Mouse (Mus musculus) midbrain, embryonic 15.5 days (tissue): ENCODE results near the gene Kcnj11. TPM values are rescaled to one million over a fixed set of nuclear protein-coding genes. Genes with fewer than 3 reads are reported as not detected.
A peak's percentile ranks its signal among the peaks of the same experiment; 100 is the strongest.

Source experiments
- ATAC-seq: fragments of 200-750 bp; cut with Nextera tagmentation; replicated peaks from 2 replicates; pipeline ENCODE4 v1.8.0; 2017; ENCODE audit warnings: moderate TSS enrichment
- H3K27ac ChIP-seq: fragments of 300-500 bp; sonication (generic); 2 replicates; pipeline ENCODE4 v1.5.1; 2015; ENCODE audit warnings: mild to moderate bottlenecking, inconsistent platforms
- H3K27me3 ChIP-seq: fragments of 300-500 bp; sonication (generic); replicated peaks from 2 replicates; pipeline ENCODE4 v1.6.1; 2015; ENCODE audit warnings: inconsistent platforms
- H3K36me3 ChIP-seq: fragments of 300-500 bp; sonication (generic); replicated peaks from 2 replicates; pipeline ENCODE4 v1.6.1; 2015; ENCODE audit warnings: inconsistent platforms
- H3K4me1 ChIP-seq: fragments of 300-500 bp; sonication (generic); 2 replicates; pipeline ENCODE4 v1.6.1; 2015; ENCODE audit warnings: inconsistent platforms
- H3K4me2 ChIP-seq: fragments of 300-500 bp; sonication (generic); 2 replicates; pipeline ENCODE4 v1.6.1; 2015; ENCODE audit warnings: inconsistent platforms, mild to moderate bottlenecking, moderate library complexity
- H3K4me3 ChIP-seq: fragments of 300-500 bp; sonication (generic); 2 replicates; pipeline ENCODE4 v1.5.1; 2015; ENCODE audit warnings: mild to moderate bottlenecking, inconsistent platforms
- H3K9ac ChIP-seq: fragments of 300-500 bp; sonication (generic); 2 replicates; pipeline ENCODE4 v1.6.1; 2015; ENCODE audit warnings: mild to moderate bottlenecking, inconsistent platforms
- H3K9me3 ChIP-seq: fragments of 300-500 bp; sonication (generic); 2 replicates; pipeline ENCODE4 v1.6.1; 2016; ENCODE audit warnings: inconsistent platforms
- WGBS: fragments of 180-500 bp; shearing (Covaris S2); methylation state at CpG from one replicate; pipeline ENCODE4 v1.1.7; 2015; ENCODE audit warnings: mixed read lengths; 5-methylcytosine and 5-hydroxymethylcytosine counted together
- polyA plus RNA-seq: library from polyadenylated mRNA; unstranded; fragments of >200 nt; fragmentation: Nextera tagmentation; extraction: Ambion mirVana; gene quantifications from 2 replicates; pipeline ENCODE4 v1.2.1, GENCODE M21; 2015

Kcnj11 gene
- polyA plus RNA-seq, 1 experiment from 2014 or later: 2.3 TPM

DNA sequence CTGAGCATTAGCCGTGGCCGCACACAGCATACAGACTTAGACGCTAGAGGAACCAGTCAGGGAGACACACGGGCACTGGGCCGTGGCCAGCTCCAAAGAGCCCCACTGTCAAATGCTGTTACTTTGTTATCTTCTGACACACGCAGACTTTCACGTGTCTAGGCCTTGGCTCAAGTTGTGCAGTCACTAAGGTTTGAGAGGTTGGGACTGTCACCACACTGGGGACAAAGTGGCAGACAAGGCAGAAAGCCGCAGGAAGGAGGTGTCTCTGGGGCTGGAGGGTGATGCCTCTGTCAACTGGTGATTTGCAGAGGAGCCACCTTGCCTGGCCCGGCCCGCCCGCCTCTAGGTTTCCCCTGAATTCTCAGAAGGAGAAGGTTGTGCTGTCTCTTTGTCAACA is 24.8 kb upstream of the Kcnj11 start:
- WGBS: 85% methylated on average over 11 of the region's 11 CpGs
- Histone ChIP-seq H3K4me1 (peaks cover 3% of the 10 kb centered on the region; the same call in 1 of the 2 replicates), H3K9ac (no peak overlapping the region), H3K27ac (no peak overlapping the region), H3K36me3 (no peaks in the 10 kb centered on the region), H3K4me3 (no peak overlapping the region), H3K27me3 (no peaks in the 10 kb centered on the region), H3K4me2 (no peak overlapping the region), H3K9me3 (no peaks in the 10 kb centered on the region)
- ATAC-seq: no peak

DNA sequence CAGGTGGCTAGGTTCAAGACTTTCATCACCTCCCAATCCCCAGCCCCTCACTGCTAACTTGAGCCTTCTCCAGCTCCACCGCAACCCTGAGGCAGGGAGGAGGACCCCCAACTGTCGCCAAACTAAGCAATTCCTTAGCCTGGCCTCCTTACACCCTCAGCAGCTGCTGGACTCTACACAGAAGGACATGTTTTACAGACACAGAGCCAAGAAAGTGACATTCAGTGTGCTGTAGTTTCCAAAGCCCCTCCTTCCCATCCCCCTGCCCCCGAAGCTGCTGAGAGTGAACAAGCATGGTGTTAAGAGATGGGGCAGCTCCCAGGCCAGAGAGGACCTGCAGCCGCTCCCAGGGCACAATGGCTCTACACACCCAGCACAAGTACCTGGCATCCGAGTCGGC is 23.9 kb upstream of the Kcnj11 start:
- no peak overlapping the region for H3K9ac ChIP-seq
- H3K36me3 ChIP-seq: no peaks in the 10 kb centered on the region
- H3K27me3 ChIP-seq: no peaks in the 10 kb centered on the region
- no peaks in the 10 kb centered on the region for H3K9me3 ChIP-seq
- H3K4me2 ChIP-seq: no peak overlapping the region
- H3K27ac ChIP-seq: no peak overlapping the region
- ATAC-seq: no peak
- no peak overlapping the region for H3K4me3 ChIP-seq
- WGBS: 75% methylated on average over 6 of the region's 6 CpGs
- no peaks in the 10 kb centered on the region; the same call in 1 of the 2 replicates for H3K4me1 ChIP-seq

DNA sequence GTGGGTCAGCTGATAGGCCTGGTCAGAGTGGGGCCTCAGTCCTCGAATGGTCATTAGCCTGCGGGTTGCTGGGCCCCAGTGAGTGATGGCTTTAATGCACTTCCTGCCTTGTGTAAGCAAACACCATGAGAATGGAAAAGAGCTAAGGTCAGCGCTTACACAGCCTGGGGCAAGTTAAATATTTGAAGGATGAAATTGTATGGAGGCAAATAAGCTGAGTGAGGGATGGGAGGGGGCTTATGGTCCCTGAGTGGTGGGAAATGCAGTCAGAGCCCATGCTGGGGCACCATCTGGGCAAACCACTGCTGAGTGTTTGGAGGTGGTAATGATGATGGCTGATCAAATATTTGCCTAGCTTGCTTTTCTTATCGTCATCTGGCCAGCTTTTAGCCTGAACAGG is 22.4 kb upstream of the Kcnj11 start:
- Histone ChIP-seq H3K4me3 (no peak overlapping the region), H3K9ac (no peak overlapping the region), H3K4me2 (no peak overlapping the region), H3K27me3 (no peaks in the 10 kb centered on the region), H3K36me3 (no peaks in the 10 kb centered on the region), H3K27ac (no peak overlapping the region), H3K4me1 (no peaks in the 10 kb centered on the region), H3K9me3 (no peaks in the 10 kb centered on the region)
- WGBS: 61% methylated on average over 4 of the region's 4 CpGs
- ATAC-seq: no peak

DNA sequence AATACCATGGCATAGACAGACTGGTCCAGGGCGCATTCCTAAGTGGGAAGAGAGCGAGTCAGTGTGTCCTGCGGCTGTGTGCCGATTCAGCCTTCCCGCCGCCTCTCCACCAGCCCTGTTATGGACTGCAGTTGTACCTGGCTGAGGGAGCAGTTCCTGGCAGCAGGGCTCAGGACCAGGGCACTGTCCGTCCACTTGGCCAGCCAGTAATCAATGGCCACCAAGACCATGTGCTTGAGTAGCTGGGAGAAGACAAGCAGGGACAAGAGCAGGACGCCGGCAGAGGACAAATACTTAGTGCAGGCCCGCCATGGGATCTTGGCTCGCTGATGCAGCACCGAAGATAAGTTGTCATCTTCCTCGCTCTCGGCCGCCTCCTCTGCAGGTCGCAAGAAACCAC is 16.5 kb upstream of the Kcnj11 start:
- Histone ChIP-seq H3K36me3 (no peaks in the 10 kb centered on the region), H3K27ac (no peak overlapping the region), H3K9ac (no peak overlapping the region), H3K27me3 (no peaks in the 10 kb centered on the region), H3K4me3 (no peak overlapping the region), H3K4me2 (no peak overlapping the region), H3K4me1 (peaks cover 10% of the 10 kb centered on the region), H3K9me3 (no peaks in the 10 kb centered on the region)
- no peak for ATAC-seq
- WGBS: 95% methylated on average over 16 of the region's 16 CpGs

DNA sequence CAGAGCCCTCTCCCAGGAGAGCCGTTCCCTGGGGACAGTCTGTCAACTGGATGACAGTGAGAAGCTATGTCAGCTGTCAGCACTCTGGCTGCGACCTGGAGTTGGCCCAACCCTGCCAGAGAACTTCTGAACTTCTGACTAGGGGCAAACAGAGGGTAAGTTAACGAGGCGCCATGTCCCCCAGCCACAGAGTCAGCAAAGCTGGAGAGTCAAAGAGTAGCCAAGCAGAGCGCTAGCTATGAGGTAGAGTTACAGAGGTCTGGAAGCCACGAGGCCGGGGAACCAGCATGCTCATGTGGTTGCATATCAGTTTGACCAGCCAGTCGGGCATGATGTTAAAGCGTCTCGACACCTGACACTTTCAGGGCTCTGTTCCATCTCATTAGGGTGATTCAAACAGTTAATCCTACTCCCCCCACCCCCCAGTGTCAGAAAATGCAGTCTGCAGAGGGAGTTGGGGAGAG is 15.6 kb upstream of the Kcnj11 start:
- H3K4me2 ChIP-seq: no peak overlapping the region
- no peaks in the 10 kb centered on the region for H3K36me3 ChIP-seq
- H3K4me1 ChIP-seq: peaks cover 10% of the 10 kb centered on the region
- H3K27ac ChIP-seq: no peak overlapping the region
- no peak overlapping the region for H3K4me3 ChIP-seq
- no peak overlapping the region for H3K9ac ChIP-seq
- 63% methylated on average over 10 of the region's 10 CpGs for WGBS
- no peaks in the 10 kb centered on the region for H3K27me3 ChIP-seq
- no peak for ATAC-seq
- no peaks in the 10 kb centered on the region for H3K9me3 ChIP-seq

DNA sequence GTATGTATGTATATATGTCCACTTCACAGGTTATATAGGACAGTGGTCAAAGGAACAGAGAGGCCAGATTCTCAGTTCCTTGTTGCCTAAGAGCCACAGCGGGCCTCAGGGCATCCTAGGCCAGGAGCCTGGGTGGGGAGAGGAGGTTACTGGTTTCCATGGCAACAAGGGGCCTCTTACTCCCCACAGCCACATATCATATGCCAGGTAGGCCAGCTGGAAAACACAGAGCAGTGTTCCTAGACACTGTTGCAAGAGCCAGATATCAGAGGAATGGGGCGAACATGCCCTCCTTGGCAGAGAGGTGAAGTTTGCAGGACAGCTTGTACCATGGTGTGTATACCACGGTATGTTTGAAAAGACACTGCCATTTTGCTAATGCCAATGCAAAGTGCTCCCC is 12.9 kb upstream of the Kcnj11 start:
- Histone ChIP-seq H3K4me2 (no peak overlapping the region), H3K27ac (no peak overlapping the region), H3K36me3 (no peaks in the 10 kb centered on the region), H3K9me3 (no peaks in the 10 kb centered on the region), H3K9ac (no peak overlapping the region; the same call in 1 of the 2 replicates), H3K4me1 (peaks cover 10% of the 10 kb centered on the region), H3K27me3 (no peaks in the 10 kb centered on the region), H3K4me3 (no peak overlapping the region)
- ATAC-seq: no peak
- 56% methylated on average over 3 of the region's 3 CpGs for WGBS

DNA sequence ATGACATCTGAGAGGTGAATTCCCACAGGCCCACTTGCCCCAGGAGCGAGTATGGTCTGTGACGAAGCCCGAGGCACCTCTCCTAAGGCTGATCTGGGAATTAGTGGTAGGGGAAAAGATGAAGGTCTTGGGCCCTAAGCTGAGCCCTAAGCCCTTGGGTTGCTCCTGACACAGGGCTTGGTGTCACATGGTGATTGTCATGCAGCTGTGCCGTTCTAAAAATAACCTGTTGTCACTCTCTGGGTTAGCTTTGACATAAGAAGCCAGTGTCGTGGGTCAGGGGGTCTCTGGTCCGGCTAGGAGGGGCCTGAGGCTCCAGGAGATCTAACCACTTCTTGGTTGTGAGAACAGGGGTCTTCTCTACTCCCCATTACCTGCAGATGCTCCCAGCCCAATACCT is 11.4 kb upstream of the Kcnj11 start:
- ATAC-seq: no peak
- no peaks in the 10 kb centered on the region for H3K9me3 ChIP-seq
- H3K27ac ChIP-seq: no peak overlapping the region
- H3K9ac ChIP-seq: no peak overlapping the region
- H3K4me1 ChIP-seq: peaks cover 10% of the 10 kb centered on the region
- no peak overlapping the region for H3K4me3 ChIP-seq
- H3K4me2 ChIP-seq: no peak overlapping the region
- WGBS: 76% methylated on average over 6 of the region's 6 CpGs
- no peaks in the 10 kb centered on the region for H3K27me3 ChIP-seq
- no peaks in the 10 kb centered on the region for H3K36me3 ChIP-seq

DNA sequence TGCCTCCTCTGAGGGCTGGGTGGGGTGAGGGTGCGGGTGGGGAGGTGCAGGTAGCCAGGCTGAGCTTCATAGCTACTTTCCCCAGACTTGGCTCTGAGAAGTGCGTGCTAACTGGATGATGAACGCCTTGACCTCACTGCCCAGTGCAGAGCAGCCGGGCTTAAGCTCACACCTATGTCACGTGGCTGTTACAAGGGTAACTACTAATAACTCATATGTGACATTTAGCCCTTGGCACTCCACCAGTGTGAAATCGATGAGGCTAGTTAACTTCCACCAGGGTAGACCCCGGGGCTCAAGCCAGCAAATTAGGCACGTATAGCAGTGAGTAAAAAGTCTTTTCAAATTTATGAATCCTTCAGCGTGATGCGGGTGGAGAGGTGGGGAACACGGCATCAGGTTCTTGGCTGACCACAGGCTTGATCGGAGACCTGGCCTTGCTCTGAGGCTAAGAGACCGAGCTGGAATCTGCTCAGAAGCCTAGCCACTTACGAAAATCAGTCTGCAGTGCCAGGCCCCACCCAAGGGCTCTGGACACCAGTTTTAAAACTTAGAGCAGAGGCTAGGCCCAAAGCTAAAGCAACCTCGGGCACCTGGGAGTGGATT is 10.8 kb upstream of the Kcnj11 start:
- Histone ChIP-seq H3K4me3 (no peak overlapping the region), H3K4me1 (peaks cover 10% of the 10 kb centered on the region), H3K9me3 (no peaks in the 10 kb centered on the region), H3K9ac (no peak overlapping the region), H3K27ac (no peak overlapping the region), H3K4me2 (no peak overlapping the region), H3K36me3 (no peaks in the 10 kb centered on the region), H3K27me3 (no peaks in the 10 kb centered on the region)
- no peak for ATAC-seq
- WGBS: 86% methylated on average over 15 of the region's 15 CpGs

DNA sequence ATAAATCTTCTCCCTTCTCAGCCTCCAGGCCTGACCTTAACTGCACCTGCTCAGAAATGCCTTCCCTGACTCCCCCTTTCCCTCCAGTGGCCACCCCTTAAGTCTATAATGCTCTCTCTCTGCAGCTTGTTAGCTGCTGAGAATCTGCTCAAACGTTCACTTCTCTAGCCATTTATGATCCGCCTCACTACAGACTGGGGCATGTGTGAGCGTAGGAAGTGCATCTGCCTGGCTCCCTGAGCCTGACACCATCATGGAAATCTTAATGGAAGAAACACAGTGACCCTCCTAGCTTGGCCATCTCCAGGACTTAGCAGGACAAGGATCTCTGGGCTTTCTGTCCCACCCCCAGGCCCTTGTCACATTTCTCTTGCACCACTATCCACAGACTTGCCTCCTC is 9.5 kb upstream of the Kcnj11 start:
- no peaks in the 10 kb centered on the region for H3K27me3 ChIP-seq
- no peaks in the 10 kb centered on the region for H3K9me3 ChIP-seq
- H3K4me3 ChIP-seq: no peak overlapping the region
- no peak overlapping the region for H3K27ac ChIP-seq
- no peaks in the 10 kb centered on the region for H3K36me3 ChIP-seq
- no peak for ATAC-seq
- H3K4me1 ChIP-seq: peaks cover 10% of the 10 kb centered on the region
- no peak overlapping the region for H3K4me2 ChIP-seq
- WGBS: 72% methylated on average over 3 of the region's 3 CpGs
- H3K9ac ChIP-seq: no peak overlapping the region

DNA sequence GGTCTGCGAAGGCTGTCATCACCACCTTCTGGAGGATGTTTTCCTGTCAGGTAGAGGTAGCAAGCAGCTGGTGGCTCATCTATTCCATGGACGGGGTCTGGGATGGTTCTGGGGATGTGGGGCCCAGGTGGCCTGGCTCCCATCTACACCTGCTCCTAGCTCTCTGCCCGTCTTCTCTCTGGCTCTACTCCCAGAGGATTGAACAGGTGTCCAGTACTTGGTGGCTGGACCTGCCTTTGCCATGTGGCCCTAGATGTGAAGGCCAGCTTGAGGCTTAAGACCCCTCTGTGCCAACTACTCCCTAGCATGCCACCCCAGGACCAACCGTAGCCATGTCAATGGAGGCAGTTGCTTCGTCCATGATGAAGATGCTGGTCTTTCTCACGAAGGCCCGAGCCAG is 4.9 kb upstream of the Kcnj11 start:
- no peak overlapping the region for H3K4me3 ChIP-seq
- 0 out of 2 replicates have a peak, but pooled peaks cover 2% of the 10 kb centered on the region for H3K4me1 ChIP-seq
- no peaks in the 10 kb centered on the region for H3K9me3 ChIP-seq
- no peak overlapping the region for H3K4me2 ChIP-seq
- H3K9ac ChIP-seq: no peak overlapping the region
- ATAC-seq: no peak
- no peaks in the 10 kb centered on the region for H3K27me3 ChIP-seq
- no peaks in the 10 kb centered on the region for H3K36me3 ChIP-seq
- no peak overlapping the region for H3K27ac ChIP-seq
- WGBS: 96% methylated on average over 7 of the region's 7 CpGs

DNA sequence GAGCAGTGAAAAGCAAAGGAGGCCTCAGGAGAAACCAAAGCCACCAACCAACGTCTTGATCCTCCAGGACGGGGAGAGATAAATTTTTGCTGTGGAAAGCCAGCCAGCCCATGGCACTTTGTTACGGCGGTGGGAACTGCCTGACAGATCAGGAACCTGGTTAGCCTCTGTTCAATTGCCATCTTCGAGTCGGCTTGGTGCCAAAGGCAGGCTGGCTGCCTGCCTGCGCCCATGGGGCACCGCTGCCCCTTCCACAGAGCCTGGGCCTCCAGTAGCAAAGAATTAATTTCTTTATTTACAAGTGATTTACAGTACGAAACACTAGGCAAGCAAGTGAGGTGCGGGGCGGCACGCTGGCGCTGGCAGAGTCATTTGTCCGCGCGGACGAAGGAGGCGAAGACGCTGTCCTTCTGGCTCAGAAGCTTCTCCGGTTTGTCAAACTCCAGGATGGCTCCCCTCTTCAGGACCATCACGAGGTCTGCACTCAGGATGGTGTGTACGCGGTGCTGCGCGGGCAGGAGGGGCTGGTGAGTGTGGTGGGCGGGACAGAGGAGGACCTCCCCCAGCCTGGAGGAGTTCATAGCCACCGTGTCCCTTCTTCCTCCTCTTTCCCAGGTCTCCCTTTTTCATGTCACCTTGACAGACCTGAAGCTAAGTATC is 3.8 kb upstream of the Kcnj11 start:
- Histone ChIP-seq H3K4me2 (no peak overlapping the region), H3K36me3 (no peaks in the 10 kb centered on the region), H3K9ac (no peak overlapping the region), H3K4me3 (no peak overlapping the region), H3K27me3 (no peaks in the 10 kb centered on the region), H3K27ac (peak overlapping the region; percentile 31; the same call in 1 of the 2 replicates), H3K4me1 (0 out of 2 replicates have a peak, but pooled peaks cover 7% of the 10 kb centered on the region), H3K9me3 (no peaks in the 10 kb centered on the region)
- WGBS: 76% methylated on average over 27 of the region's 27 CpGs
- no peak for ATAC-seq

DNA sequence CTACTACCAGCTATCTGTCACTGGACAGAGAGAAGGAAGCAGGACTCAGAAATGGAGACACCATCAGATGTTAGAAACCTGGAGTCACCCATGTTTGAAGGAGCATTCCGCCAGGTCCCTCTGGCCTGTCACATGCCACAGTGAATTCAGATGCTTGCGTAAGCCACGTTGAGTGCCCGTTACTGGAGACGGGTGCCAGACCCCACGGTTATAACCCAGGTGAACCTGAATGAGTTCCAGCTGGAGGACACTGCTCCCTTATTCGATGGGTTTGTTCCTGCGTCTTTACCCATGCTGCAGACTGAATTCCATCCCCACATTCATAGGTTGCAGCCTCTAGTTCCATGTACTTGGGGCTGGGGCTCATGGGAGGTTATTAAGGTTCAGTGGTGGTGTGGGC is 3.2 kb upstream of the Kcnj11 start:
- no peak for ATAC-seq
- Histone ChIP-seq H3K9me3 (no peaks in the 10 kb centered on the region), H3K27me3 (no peaks in the 10 kb centered on the region), H3K4me2 (no peak overlapping the region), H3K27ac (no peak overlapping the region), H3K4me1 (0 out of 2 replicates have a peak, but pooled peaks cover 7% of the 10 kb centered on the region), H3K9ac (no peak overlapping the region), H3K4me3 (no peak overlapping the region), H3K36me3 (no peaks in the 10 kb centered on the region)
- WGBS: 89% methylated on average over 8 of the region's 8 CpGs

DNA sequence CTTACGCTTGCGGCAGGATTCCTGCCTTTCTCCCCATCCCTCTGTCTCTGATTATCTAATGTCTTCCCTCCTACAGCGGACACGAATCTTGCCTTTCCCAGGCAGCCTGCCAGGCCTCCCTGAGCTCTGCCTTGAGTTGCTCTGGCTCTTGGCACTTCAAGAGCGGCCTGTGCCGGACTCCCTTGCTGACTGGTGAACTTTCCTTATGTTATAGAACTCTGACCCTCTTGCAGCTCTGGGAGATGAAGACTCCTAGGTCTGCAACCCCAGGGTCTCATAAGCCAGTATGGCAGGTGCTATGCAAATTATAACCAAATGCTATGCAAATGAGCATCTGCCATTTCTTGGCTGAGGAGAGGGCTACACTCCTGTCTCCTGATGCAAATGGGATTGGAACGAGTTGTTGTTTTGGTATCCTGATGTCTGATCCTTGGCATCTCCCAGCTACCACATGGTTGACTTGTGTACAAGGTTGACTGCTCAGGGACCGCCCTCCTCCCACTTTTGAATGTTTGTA is 2.6 kb upstream of the Kcnj11 start:
- Histone ChIP-seq H3K9me3 (no peaks in the 10 kb centered on the region), H3K4me3 (no peak overlapping the region), H3K9ac (no peak overlapping the region), H3K27me3 (no peaks in the 10 kb centered on the region), H3K4me1 (peaks cover 13% of the 10 kb centered on the region; the same call in 1 of the 2 replicates), H3K4me2 (no peak overlapping the region), H3K36me3 (no peaks in the 10 kb centered on the region), H3K27ac (peak overlapping the region; percentile 35; the same call in 1 of the 2 replicates)
- no peak for ATAC-seq
- 52% methylated on average over 8 of the region's 8 CpGs for WGBS
